Mouse (Mus musculus) heart, adult 8-10 months (tissue): ENCODE data around the gene Sema3g. TPM values are rescaled to one million over a fixed set of nuclear protein-coding genes. Genes with fewer than 3 reads are reported as not detected.

Source experiments
- DNase-seq: peaks from one replicate; pipeline ENCODE4 v3.0.0; 2022; ENCODE audit warnings: low spot score
- total RNA-seq, 4 experiments: library from RNA; stranded (reverse); gene quantifications; 2 replicates each; pipeline ENCODE4 v1.2.4; 2022

Gene Sema3g
- total RNA-seq, 4 experiments from 2014 or later = 12.3 to 14.2 (median 13.2) TPM

DNA sequence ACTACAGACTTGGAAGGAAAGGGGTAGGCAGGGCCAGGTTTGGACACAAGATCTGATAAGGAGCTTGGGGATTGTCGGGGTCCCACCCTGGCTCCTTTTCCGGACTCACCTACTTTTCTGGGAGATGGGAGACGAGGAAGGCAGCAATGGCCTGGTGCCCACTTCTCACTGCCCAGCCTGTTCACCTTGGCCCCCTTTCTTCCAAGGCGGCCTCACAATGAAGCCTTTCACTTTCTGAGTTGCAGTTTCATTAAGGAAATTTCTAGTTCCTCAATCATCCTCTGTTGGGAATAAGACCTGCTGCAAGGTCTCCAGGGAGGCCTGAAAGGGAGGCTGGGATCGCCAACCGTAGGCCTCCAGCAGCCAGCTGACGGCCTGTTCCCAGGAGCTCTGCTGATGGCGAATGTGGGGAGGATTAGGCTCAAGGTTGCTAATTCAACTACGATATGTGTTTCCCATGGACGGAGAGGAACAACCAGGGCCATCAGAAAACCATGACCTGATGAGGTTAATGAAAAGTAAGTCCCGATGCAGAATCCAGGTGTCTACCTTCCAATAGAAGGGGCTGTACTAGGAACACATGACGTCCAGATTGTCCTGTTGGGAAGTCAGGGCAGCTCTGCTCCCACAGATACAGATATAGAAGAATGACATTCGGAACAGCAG is 14.9 kb downstream of the Sema3g start:
- DNase-seq = peak; percentile 66

DNA sequence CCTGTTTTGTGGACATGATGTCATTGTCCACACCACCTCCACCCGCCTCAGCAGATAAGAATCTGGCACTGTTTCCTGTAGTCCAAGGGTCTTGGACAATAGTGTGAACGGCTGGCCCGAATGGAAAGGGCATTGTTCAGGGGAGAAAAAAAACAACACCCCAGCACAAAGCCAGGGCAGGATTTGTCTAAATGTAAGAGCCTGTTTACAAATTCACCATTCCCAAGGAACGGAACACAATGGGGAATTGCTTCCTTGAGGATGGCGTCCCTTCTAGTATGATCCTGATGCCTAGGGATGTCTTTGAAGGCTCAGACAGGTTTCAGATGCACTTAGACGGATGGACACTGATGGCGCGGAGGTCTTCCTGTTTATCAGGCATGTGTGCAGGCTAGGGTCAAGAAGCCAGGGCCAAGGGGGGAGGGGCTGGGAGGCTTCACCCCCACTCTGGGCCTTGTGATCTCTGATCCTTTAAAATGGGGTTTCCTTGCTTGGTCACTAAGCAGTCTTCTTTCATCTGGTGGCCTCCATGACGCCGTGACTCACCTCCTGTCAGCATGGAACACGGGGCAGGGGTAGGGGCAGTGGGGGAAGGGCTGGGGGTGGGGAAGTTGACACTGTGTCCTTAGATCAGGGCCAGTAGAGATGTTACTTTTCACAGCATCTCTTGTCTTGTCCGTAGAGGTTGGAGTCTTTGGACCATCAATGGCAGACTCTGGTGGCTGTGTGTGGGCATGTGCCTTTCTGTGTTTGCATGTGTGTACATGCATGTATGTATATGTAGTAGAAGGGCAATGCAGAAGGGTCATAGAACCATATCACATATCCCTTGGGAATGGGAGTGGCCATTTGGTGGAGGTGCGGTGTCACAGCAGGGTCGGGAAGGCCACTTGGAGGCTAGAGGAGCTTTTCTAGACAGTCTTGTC is 15.7 kb downstream of the Sema3g start:
- no peak for DNase-seq

GRCm38 (mm10) chr14:31233996-31234591 is 16.4 kb downstream of the Sema3g start:
- DNase-seq = peak; percentile 85

- peak; percentile 65 for DNase-seq
Observed at GRCm38 (mm10) chr14:31237101-31237882, 19.6 kb downstream of the Sema3g start.

- DNase-seq = no peak
Observed at GRCm38 (mm10) chr14:31240528-31240927, 22.9 kb downstream of the Sema3g start.

- DNase-seq = no peak
Observed at GRCm38 (mm10) chr14:31244777-31245176, 27.1 kb downstream of the Sema3g start.

- no peak for DNase-seq
Observed at GRCm38 (mm10) chr14:31245946-31246345, 28.3 kb downstream of the Sema3g start.

DNA sequence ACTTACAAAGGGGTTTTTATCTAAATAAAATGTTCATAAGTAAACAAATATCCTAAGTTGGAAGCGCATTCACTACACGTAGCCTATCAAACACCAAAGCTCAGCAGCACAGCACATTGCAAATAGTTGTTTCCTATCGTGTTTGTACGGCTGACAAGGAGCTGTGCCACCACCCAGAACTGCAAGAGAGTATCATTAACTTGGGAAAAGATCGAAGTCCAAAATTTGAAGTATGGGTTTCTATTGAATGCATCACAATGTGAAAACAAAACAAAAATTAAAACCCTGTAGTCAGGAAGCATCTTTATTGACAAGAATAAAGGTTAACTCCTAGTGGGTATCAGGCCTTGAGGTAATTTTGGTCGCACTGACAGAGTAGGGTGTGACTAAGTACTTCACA is 30.7 kb downstream of the Sema3g start:
- no peak for DNase-seq

DNA sequence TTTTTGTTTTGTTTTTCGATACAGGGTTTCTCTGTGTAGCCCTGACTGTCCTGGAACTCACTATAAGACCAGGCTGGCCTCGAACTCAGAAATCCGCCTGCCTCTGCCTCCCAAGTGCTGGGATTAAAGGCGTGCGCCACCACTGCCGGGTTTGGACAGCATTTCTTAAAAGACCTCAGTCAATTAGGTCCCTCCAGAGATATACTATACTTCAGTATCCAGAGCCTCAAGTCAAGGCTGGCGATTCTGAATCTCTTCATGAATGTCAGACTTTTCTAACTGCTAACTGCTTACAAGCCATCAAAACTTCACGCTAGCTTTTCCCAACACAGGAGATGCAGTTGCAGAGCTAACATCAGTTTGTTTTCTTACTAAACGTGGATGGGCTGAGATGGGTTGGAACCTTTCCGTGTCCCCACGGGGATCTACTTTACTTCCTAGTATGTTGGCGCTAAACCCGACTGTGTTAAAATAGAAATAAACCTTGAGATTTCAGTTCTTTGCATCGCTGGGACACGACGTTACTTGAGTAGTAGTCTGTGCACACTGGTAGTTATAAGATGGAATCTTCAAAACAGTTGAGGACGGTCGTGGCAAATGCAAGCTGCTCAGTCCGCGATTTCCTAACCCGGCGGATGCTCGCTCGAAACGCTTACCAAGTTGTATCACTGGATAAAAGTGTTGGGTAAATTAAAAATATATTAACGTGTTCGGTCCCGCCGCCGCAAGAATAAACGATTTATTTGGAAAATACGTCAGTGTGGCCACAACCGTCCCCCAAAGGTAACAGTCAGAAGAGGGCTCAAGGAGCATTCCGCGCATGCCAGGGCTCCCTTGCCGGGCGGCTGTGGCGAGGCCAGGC is 32.8 kb downstream of the Sema3g start:
- no peak for DNase-seq

- peak; percentile 93 for DNase-seq
Observed at GRCm38 (mm10) chr14:31251084-31251604, 33.5 kb downstream of the Sema3g start, which contains the start of the genes Phf7 and Bap1. Phf7 (minus strand) TSS chr14:31251317. Bap1 (plus strand) TSS chr14:31251450.

GRCm38 (mm10) chr14:31251626-31252025 is 34.0 kb downstream of the Sema3g start:
- DNase-seq = no peak

GRCm38 (mm10) chr14:31252091-31252490 is 34.4 kb downstream of the Sema3g start:
- no peak for DNase-seq

DNA sequence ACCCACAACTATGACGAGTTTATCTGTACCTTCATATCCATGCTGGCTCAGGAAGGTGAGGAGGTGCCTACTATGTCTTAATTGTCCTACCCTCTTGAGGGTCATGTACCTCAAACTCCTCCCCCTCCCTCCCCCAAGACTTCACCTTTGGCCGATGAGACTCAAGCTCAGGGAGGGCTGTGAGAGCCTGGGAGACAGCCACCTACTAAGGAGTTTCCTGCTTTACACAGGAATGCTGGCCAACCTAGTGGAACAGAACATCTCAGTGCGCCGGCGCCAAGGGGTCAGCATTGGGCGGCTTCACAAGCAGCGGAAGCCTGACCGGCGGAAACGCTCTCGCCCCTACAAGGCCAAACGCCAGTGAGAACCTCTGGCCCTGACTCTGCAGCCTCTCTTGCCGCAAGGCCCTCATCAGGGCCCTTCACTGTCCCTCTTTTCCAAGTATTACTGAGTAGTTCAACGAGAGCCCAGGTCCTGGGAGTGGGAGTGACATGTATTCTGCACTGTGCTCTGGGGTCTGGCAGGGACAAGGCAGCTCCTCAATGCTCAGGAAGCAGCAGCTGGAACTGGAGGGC is 40.9 kb downstream of the Sema3g start:
- no peak for DNase-seq

DNA sequence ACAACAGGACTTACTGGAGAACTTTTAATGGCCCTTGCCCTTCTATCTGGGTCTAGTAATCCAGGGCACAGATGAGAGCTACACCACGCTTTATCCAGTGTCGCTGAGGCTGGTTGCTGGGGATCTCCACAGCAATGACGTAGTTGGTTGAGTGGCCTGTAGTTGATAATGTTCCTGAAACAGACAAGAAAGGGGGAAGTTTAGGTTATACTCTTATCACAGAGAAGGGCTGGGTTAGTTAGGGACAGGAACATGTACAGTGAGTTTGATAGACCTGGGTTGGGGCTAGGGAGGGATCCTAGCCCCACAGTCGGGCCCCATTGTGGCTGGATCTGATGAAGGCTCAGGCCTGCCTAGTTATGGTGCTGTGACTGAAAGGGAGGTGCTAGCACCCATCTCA is 42.7 kb downstream of the Sema3g start:
- DNase-seq = no peak

DNA sequence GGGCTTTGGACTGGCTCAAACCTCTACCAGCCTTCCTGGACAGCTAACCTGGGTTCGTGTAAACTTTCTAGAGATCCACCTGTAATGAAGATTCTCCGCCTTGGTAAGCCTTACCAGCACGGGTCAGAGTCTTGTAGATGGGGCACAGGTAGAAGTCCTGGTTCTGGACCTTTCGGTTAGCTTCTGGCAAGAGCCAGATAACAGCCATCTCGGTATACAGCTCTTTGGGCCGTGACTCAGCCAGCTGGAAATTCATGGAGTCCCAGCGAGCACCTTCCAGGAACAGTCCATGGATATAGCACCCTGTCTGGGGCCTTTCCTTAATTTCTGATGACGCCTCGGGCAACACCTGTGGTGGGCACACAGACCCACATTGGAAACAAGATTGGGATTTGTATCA is 43.3 kb downstream of the Sema3g start:
- no peak for DNase-seq

GRCm38 (mm10) chr14:31267649-31268048 is 50.0 kb downstream of the Sema3g start:
- no peak for DNase-seq

DNA sequence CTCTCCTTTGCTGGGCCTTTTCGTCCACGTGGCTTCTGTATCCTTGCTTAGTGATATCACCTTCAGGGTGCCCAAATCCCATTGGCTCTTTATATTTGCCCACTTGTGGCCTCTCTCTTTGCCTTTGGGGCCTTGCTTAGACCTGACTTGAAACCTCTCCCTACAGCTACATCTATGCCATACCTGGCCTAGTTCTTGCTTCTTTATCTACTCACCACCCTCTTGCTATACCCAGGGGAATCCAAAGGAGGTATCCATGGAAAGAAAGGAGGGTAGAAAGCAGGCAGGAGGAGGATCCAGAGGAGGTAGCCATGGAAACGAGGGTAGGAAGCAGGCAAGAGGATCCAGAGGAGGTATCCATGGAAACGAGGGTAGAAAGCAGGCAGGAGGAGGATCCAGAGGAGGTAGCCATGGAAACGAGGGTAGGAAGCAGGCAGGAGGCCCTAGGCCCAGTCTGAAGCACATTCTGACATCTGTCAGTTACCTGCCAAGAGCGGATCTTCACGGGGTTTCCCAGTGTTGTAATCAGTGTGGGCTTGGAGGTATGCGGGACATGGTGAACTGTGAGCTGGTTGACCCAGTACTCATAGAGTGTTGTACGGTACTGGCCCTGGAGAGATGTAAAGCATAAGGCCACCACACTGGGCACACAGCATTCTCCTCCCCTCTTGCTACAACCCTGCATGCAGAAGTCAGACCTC is 50.8 kb downstream of the Sema3g start:
- DNase-seq = no peak

DNA sequence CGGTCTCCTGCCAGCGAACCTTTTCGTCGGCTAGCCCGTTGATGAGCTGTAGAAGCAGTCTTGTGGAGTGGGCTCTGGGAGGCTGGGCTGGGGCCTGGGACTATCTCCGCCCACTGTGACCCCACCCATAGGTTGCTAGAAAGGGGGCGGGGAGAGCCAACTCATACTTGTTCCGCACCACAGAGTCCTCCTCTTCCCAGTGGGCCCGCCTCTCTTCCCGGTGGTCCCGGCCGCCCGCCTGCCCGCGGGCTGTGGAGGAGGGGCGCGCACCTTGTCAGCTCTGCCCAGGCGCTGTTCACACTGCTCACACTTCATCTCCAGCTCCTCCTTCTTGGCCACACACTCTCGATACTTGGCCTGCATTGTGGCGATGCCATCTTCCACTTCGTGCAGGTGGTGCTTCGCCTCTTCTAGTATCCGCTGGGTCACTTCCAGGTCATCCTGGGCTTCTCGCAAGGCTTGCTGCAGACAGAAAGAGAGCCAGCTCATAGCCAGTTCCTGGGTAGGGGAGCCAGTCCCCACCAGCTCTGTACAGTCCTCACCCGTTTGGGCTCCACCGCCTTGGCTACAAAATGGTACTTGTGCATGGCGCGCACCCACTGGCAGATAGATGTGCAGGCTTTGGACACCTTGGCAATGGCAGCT is 51.9 kb downstream of the Sema3g start:
- no peak for DNase-seq

DNA sequence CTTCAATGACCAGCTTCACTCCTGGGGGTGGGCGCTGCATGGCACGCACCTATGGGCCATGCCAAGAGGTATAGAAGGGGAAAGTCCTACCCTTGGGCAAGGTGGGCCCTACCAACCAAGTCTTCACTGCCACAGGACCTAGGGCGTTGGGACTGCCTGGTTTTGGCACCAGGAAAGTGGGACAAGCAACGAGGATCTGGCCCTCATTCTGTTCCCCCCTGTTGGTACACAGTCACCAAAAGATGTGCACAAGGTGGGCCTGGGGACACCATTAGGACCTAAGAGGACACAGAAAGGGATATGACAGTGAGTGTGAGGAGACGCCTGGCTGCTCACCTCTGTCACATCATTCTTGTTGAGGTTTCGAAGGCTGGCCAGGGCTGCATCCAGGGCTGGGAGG is 53.5 kb downstream of the Sema3g start:
- no peak for DNase-seq
